Mouse (Mus musculus) liver, embryonic 12.5 days (tissue): ENCODE data around the gene Gata5. TPM values are rescaled to one million over a fixed set of nuclear protein-coding genes. Genes with fewer than 3 reads are reported as not detected.

Experiments used
- ATAC-seq: fragments of 200-750 bp; cut with Nextera tagmentation; 2 replicates; pipeline ENCODE4 v1.8.0; 2017; ENCODE audit warnings: moderate number of reproducible peaks, mild to moderate bottlenecking, moderate library complexity
- H3K27ac ChIP-seq: fragments of 300-500 bp; sonication (generic); 2 replicates; pipeline ENCODE4 v1.5.1; 2016; ENCODE audit warnings: mild to moderate bottlenecking
- H3K27me3 ChIP-seq: fragments of 300-500 bp; sonication (generic); replicated peaks from 2 replicates; pipeline ENCODE4 v1.6.1; 2016; ENCODE audit warnings: mild to moderate bottlenecking, moderate library complexity
- H3K36me3 ChIP-seq: fragments of 300-500 bp; sonication (generic); 2 replicates; pipeline ENCODE4 v1.6.1; 2016; ENCODE audit warnings: mild to moderate bottlenecking, moderate library complexity
- H3K4me1 ChIP-seq: fragments of 300-500 bp; sonication (generic); 2 replicates; pipeline ENCODE4 v1.6.1; 2016
- H3K4me2 ChIP-seq: fragments of 300-500 bp; sonication (generic); 2 replicates; pipeline ENCODE4 v1.6.1; 2016; ENCODE audit warnings: mild to moderate bottlenecking, moderate library complexity
- H3K4me3 ChIP-seq: fragments of 300-500 bp; sonication (generic); 2 replicates; pipeline ENCODE4 v1.5.1; 2016; ENCODE audit warnings: mild to moderate bottlenecking, moderate library complexity
- H3K9ac ChIP-seq: fragments of 300-500 bp; sonication (generic); 2 replicates; pipeline ENCODE4 v1.6.1; 2016; ENCODE audit warnings: mild to moderate bottlenecking, moderate library complexity
- H3K9me3 ChIP-seq: fragments of 300-500 bp; sonication (generic); replicated peaks from 2 replicates; pipeline ENCODE4 v1.6.1; 2016; ENCODE audit warnings: mild to moderate bottlenecking, moderate library complexity
- WGBS: fragments of 180-500 bp; shearing (Covaris S2); methylation state at CpG from one replicate; pipeline ENCODE4 v1.1.7; 2016; ENCODE audit not compliant: insufficient replicate concordance; 5-methylcytosine and 5-hydroxymethylcytosine counted together
- polyA plus RNA-seq: library from polyadenylated mRNA; unstranded; fragments of >200 nt; fragmentation: Nextera tagmentation; extraction: Ambion mirVana; gene quantifications from 2 replicates; pipeline ENCODE4 v1.2.1, GENCODE M21; 2016

Gata5 gene
- polyA plus RNA-seq, 1 experiment from 2014 or later, result 3.1 TPM

- ATAC-seq, result no peak
- WGBS, result 40% methylated on average over 16 of the region's 16 CpGs
- no peak within 1 kb of the TSS for H3K4me2 ChIP-seq
Measured at GRCm38 (mm10) chr2:180289440-180290108, 44.9 kb downstream of the Gata5 start, which contains the start of gene Rbbp8nl. Gene Rbbp8nl, minus strand, starts transcription at chr2:180289879.

GRCm38 (mm10) chr2:180288966-180289365, 45.5 kb downstream of the Gata5 start:
- no peaks in the 10 kb centered on the region for H3K36me3 ChIP-seq
- H3K9me3 ChIP-seq, result no peaks in the 10 kb centered on the region
- H3K27ac ChIP-seq, result no peak overlapping the region
- peaks cover 2% of the 10 kb centered on the region; the same call in 1 of the 2 replicates for H3K4me1 ChIP-seq
- H3K27me3 ChIP-seq, result peaks cover 7% of the 10 kb centered on the region
- no peak overlapping the region for H3K4me2 ChIP-seq
- no peak overlapping the region for H3K4me3 ChIP-seq
- 53% methylated on average over 11 of the region's 11 CpGs for WGBS
- no peak for ATAC-seq
- H3K9ac ChIP-seq, result no peak overlapping the region

More at GRCm38 (mm10) chr2:180289440-180290108, 44.9 kb downstream of the Gata5 start, which contains the start of gene Rbbp8nl:
- Histone ChIP-seq H3K4me3 (no peak within 1 kb of the TSS), H3K27me3 (peaks cover under 1% of the 10 kb centered on the region), H3K9ac (no peak within 1 kb of the TSS), H3K36me3 (no peaks in the 10 kb centered on the region), H3K4me1 (peaks cover 2% of the 10 kb centered on the region; the same call in 1 of the 2 replicates), H3K9me3 (no peaks in the 10 kb centered on the region), H3K27ac (no peak within 1 kb of the TSS)

- H3K4me3 ChIP-seq, result no peak overlapping the region
- H3K36me3 ChIP-seq, result no peaks in the 10 kb centered on the region
- H3K4me2 ChIP-seq, result no peak overlapping the region
- no peaks in the 10 kb centered on the region for H3K9me3 ChIP-seq
- H3K9ac ChIP-seq, result no peak overlapping the region
- no peak overlapping the region for H3K27ac ChIP-seq
- H3K27me3 ChIP-seq, result peaks cover 30% of the 10 kb centered on the region
- no peak for ATAC-seq
- WGBS, result 68% methylated on average over 8 of the region's 8 CpGs
- peaks cover 31% of the 10 kb centered on the region for H3K4me1 ChIP-seq
Measured at GRCm38 (mm10) chr2:180279321-180279720, 55.2 kb downstream of the Gata5 start.

GRCm38 (mm10) chr2:180277773-180278320, 56.7 kb downstream of the Gata5 start:
- Histone ChIP-seq H3K27ac (no peak overlapping the region), H3K9ac (no peak overlapping the region), H3K4me3 (no peak overlapping the region), H3K4me2 (no peak overlapping the region), H3K27me3 (peaks cover 28% of the 10 kb centered on the region), H3K9me3 (no peaks in the 10 kb centered on the region), H3K36me3 (no peaks in the 10 kb centered on the region), H3K4me1 (peaks cover 40% of the 10 kb centered on the region)
- WGBS, result 62% methylated on average over 8 of the region's 8 CpGs
- no peak for ATAC-seq

GRCm38 (mm10) chr2:180276851-180277259, 57.6 kb downstream of the Gata5 start:
- Histone ChIP-seq H3K36me3 (no peaks in the 10 kb centered on the region), H3K27ac (0 out of 2 replicates have a peak overlapping the region, but pooled peaks have one; percentile 8), H3K4me3 (peak overlapping the region; percentile 20; the same call in 1 of the 2 replicates), H3K9me3 (no peaks in the 10 kb centered on the region), H3K27me3 (peaks cover 22% of the 10 kb centered on the region), H3K4me2 (peak overlapping the region; percentile 57), H3K4me1 (peaks cover 50% of the 10 kb centered on the region), H3K9ac (peak overlapping the region; percentile 35; the same call in 1 of the 2 replicates)
- 18% methylated on average over 8 of the region's 8 CpGs for WGBS
- no peak for ATAC-seq

GRCm38 (mm10) chr2:180276385-180276784, 58.1 kb downstream of the Gata5 start:
- 23% methylated on average over 4 of the region's 4 CpGs for WGBS
- Histone ChIP-seq H3K4me3 (peak overlapping the region; percentile 12; the same call in 1 of the 2 replicates), H3K4me1 (peaks cover 54% of the 10 kb centered on the region), H3K9me3 (no peaks in the 10 kb centered on the region), H3K36me3 (peaks cover 3% of the 10 kb centered on the region), H3K4me2 (peak overlapping the region; percentile 57), H3K9ac (peak overlapping the region; percentile 35; the same call in 1 of the 2 replicates), H3K27me3 (peaks cover 21% of the 10 kb centered on the region), H3K27ac (0 out of 2 replicates have a peak overlapping the region, but pooled peaks have one; percentile 8)
- ATAC-seq, result no peak

- no peaks in the 10 kb centered on the region for H3K9me3 ChIP-seq
- ATAC-seq, result no peak
- peaks cover 9% of the 10 kb centered on the region for H3K36me3 ChIP-seq
- H3K9ac ChIP-seq, result 0 out of 2 replicates have a peak overlapping the region, but pooled peaks have one; percentile 17
- 2% methylated on average over 8 of the region's 8 CpGs for WGBS
- H3K4me1 ChIP-seq, result peaks cover 60% of the 10 kb centered on the region
- no peak overlapping the region for H3K27ac ChIP-seq
- H3K4me2 ChIP-seq, result peak overlapping the region; percentile 57
- H3K4me3 ChIP-seq, result peak overlapping the region; percentile 12; the same call in 1 of the 2 replicates
- peaks cover 21% of the 10 kb centered on the region for H3K27me3 ChIP-seq
Measured at GRCm38 (mm10) chr2:180275836-180276235, 58.7 kb downstream of the Gata5 start.

Other genes with a start within 250 kb of the Gata5 start
- not detected in 2 replicates for gene Hrh3, start 230.2 kb downstream of the Gata5 start, polyA plus RNA-seq
- gene Osbpl2, start 215.4 kb downstream of the Gata5 start, polyA plus RNA-seq, result 13.5 and 15.5 TPM in 2 replicates
- 176 and 189 TPM in 2 replicates for gene Adrm1, start 163.2 kb downstream of the Gata5 start, polyA plus RNA-seq
- 4.1 and 4.3 TPM in 2 replicates for gene Lama5, start 108.8 kb downstream of the Gata5 start, polyA plus RNA-seq
- 560 and 561 TPM in 2 replicates for gene Rps21, start 77.3 kb downstream of the Gata5 start, polyA plus RNA-seq
- 9.6 and 10.4 TPM in 2 replicates for gene Cables2, start 61.2 kb downstream of the Gata5 start, polyA plus RNA-seq
- gene Rbbp8nl, start 44.8 kb downstream of the Gata5 start, polyA plus RNA-seq, result not detected in 2 replicates
- gene Slco4a1, start 121.5 kb upstream of the Gata5 start, polyA plus RNA-seq, result 1.0 and 1.4 TPM in 2 replicates
- 0.12 and 0.31 TPM in 2 replicates for gene Ntsr1, start 165.3 kb upstream of the Gata5 start, polyA plus RNA-seq
- 15.2 and 15.6 TPM in 2 replicates for gene Mrgbp, start 246.6 kb upstream of the Gata5 start, polyA plus RNA-seq